Mouse (Mus musculus): ENCODE results near the gene Clec2d.

GRCm38 (mm10) chr6:129218191-129218696 lies 37.8 kb downstream of the Clec2d start:
- TF ChIP-seq CTCF (conservative IDR thresholded peaks at IDR 0.05; ENCODE audit: low read length) = no peak
- TF ChIP-seq NANOG (IDR thresholded peaks at IDR 0.05; ENCODE audit: borderline replicate concordance, low read length) = no peak
